Mouse (Mus musculus): Measurements from ENCODE around the gene Hist1h2bf.

DNA sequence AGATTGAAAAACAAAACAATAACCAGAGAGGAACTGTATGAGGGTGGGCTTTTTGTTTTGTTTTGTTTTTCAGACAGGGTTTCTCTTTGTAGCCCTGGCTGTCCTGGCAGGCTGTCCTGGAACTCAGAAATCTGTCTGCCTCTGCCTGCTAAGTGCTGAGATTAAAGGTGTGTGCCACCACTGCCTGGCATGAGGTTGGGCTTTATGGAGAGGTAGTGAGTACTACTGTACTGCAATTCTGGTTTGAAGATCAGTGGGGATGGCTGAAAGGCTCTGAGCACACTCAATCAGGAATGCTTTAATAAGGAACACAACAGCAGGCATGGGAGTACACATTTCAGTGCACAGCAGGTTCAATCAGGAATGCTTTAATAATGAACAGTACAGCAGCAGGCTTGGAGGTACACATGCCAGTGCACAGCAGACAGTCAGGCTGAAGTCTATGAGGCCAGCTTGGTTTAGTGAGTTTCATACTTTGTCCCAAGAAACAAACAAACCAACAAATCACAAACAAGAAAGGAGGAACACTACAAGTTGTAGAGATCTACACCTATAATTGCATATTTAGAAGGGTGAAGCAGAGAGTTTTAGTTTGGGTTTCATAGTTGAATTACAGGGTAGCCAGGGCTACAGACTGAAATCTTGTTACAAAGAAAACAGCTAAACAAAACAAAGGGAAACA is 9.5 kb upstream of the Hist1h2bf start:
- TF ChIP-seq CTCF (IDR thresholded peaks at IDR 0.05; ENCODE audit: control insufficient read depth, insufficient read depth, insufficient read length) (no peak), USF1 (IDR thresholded peaks at IDR 0.05; ENCODE audit: low read depth) (no peak)
